Mouse (Mus musculus): ENCODE data around the gene Stx18. TPM values are rescaled to one million over a fixed set of nuclear protein-coding genes. Genes with fewer than 3 reads are reported as not detected.

Gene Stx18
- total RNA-seq (2014; rRNA removed): 14.0 and 20.8 TPM in 2 replicates
- 24.4 and 26.1 TPM in 2 replicates for polyA plus RNA-seq (2015; fragmentation: Nextera tagmentation; extraction: Ambion mirVana)

GRCm38 (mm10) chr5:38038710-38039592, at the start of gene Stx18:
TSS of gene Stx18 (plus strand) at chr5:38038742.
- Histone ChIP-seq H3K27ac (ENCODE audit: low read depth, low read length) (peak within 1 kb of the TSS; percentile 76), H3K27me3 (ENCODE audit: insufficient read depth, low read length) (no peaks in the 10 kb centered on the region), H3K4me1 (ENCODE audit: insufficient read depth, low read length) (no peaks in the 10 kb centered on the region; the same call in 1 of the 2 replicates), H3K9ac (replicated peaks; ENCODE audit: low read length, poor library complexity, severe bottlenecking) (peak within 1 kb of the TSS; percentile 75), H3K9me3 (ENCODE audit: low read length) (no peaks in the 10 kb centered on the region), H3K4me2 (ENCODE audit: low read depth, low read length, poor library complexity, severe bottlenecking) (peak within 1 kb of the TSS; percentile 73), H3K4me3 (ENCODE audit: low read depth, low read length) (peak within 1 kb of the TSS; percentile 59), H3K36me3 (ENCODE audit: insufficient read depth, low read length) (no peaks in the 10 kb centered on the region)
- peak; percentile 95 for DNase-seq (ENCODE audit: low spot score)
- peak; percentile 96 for ATAC-seq (ENCODE audit: low FRiP score)
- whole genome bisulfite sequencing: under 1% methylated on average over 57 of the region's 57 CpGs
- TF ChIP-seq CTCF (IDR thresholded peaks at IDR 0.05): no peak

- no peaks in the 10 kb centered on the region for H3K27me3 ChIP-seq (ENCODE audit: insufficient read depth, low read length)
- 91% methylated on average over 5 of the region's 5 CpGs for WGBS
- ATAC-seq (ENCODE audit: low FRiP score) (no peak), DNase-seq (ENCODE audit: low spot score) (no peak)
- H3K9me3 ChIP-seq (ENCODE audit: low read length): no peaks in the 10 kb centered on the region
- no peak overlapping the region for H3K4me3 ChIP-seq (ENCODE audit: low read depth, low read length)
- TF ChIP-seq CTCF (IDR thresholded peaks at IDR 0.05): no peak
- no peaks in the 10 kb centered on the region for H3K4me1 ChIP-seq (ENCODE audit: insufficient read depth, low read length)
- no peak overlapping the region for H3K4me2 ChIP-seq (ENCODE audit: low read depth, low read length, poor library complexity, severe bottlenecking)
- H3K9ac ChIP-seq (replicated peaks; ENCODE audit: low read length, poor library complexity, severe bottlenecking): no peak overlapping the region
- H3K36me3 ChIP-seq (ENCODE audit: insufficient read depth, low read length): no peaks in the 10 kb centered on the region
- H3K27ac ChIP-seq (ENCODE audit: low read depth, low read length): no peak overlapping the region
Observed at GRCm38 (mm10) chr5:37992346-37992745, 46.2 kb upstream of the Stx18 start.

GRCm38 (mm10) chr5:37998805-37999204, 39.7 kb upstream of the Stx18 start:
- Histone ChIP-seq H3K9me3 (ENCODE audit: low read length) (no peaks in the 10 kb centered on the region), H3K27ac (ENCODE audit: low read depth, low read length) (no peak overlapping the region), H3K36me3 (ENCODE audit: insufficient read depth, low read length) (no peaks in the 10 kb centered on the region), H3K4me2 (ENCODE audit: low read depth, low read length, poor library complexity, severe bottlenecking) (no peak overlapping the region), H3K4me1 (ENCODE audit: insufficient read depth, low read length) (no peaks in the 10 kb centered on the region), H3K9ac (replicated peaks; ENCODE audit: low read length, poor library complexity, severe bottlenecking) (no peak overlapping the region), H3K27me3 (ENCODE audit: insufficient read depth, low read length) (no peaks in the 10 kb centered on the region), H3K4me3 (ENCODE audit: low read depth, low read length) (no peak overlapping the region)
- no peak for TF ChIP-seq CTCF (IDR thresholded peaks at IDR 0.05)
- 58% methylated on average over 2 of the region's 2 CpGs for WGBS
- ATAC-seq (ENCODE audit: low FRiP score) (no peak), DNase-seq (ENCODE audit: low spot score) (no peak)

GRCm38 (mm10) chr5:38002573-38002972, 36.0 kb upstream of the Stx18 start:
- Histone ChIP-seq H3K36me3 (ENCODE audit: insufficient read depth, low read length) (no peaks in the 10 kb centered on the region), H3K9ac (replicated peaks; ENCODE audit: low read length, poor library complexity, severe bottlenecking) (no peak overlapping the region), H3K9me3 (ENCODE audit: low read length) (no peaks in the 10 kb centered on the region), H3K27me3 (ENCODE audit: insufficient read depth, low read length) (no peaks in the 10 kb centered on the region), H3K4me2 (ENCODE audit: low read depth, low read length, poor library complexity, severe bottlenecking) (no peak overlapping the region), H3K4me1 (ENCODE audit: insufficient read depth, low read length) (no peaks in the 10 kb centered on the region), H3K4me3 (ENCODE audit: low read depth, low read length) (no peak overlapping the region), H3K27ac (ENCODE audit: low read depth, low read length) (no peak overlapping the region)
- WGBS: 28% methylated on average over 4 of the region's 4 CpGs
- no peak for TF ChIP-seq CTCF (IDR thresholded peaks at IDR 0.05)
- DNase-seq (ENCODE audit: low spot score) (no peak), ATAC-seq (ENCODE audit: low FRiP score) (no peak)

- Histone ChIP-seq H3K4me2 (ENCODE audit: low read depth, low read length, poor library complexity, severe bottlenecking) (no peak overlapping the region), H3K9ac (replicated peaks; ENCODE audit: low read length, poor library complexity, severe bottlenecking) (no peak overlapping the region), H3K4me3 (ENCODE audit: low read depth, low read length) (no peak overlapping the region), H3K9me3 (ENCODE audit: low read length) (no peaks in the 10 kb centered on the region), H3K4me1 (ENCODE audit: insufficient read depth, low read length) (no peaks in the 10 kb centered on the region), H3K27ac (ENCODE audit: low read depth, low read length) (no peak overlapping the region), H3K36me3 (ENCODE audit: insufficient read depth, low read length) (no peaks in the 10 kb centered on the region), H3K27me3 (ENCODE audit: insufficient read depth, low read length) (no peaks in the 10 kb centered on the region)
- no peak for ATAC-seq (ENCODE audit: low FRiP score)
- DNase-seq (ENCODE audit: low spot score): no peak
- no peak for TF ChIP-seq CTCF (IDR thresholded peaks at IDR 0.05)
- WGBS: 93% methylated on average over 5 of the region's 5 CpGs
Observed at GRCm38 (mm10) chr5:38004746-38005145, 33.8 kb upstream of the Stx18 start.
